Mouse (Mus musculus): ENCODE data around the gene Filip1. TPM values are rescaled to one million over a fixed set of nuclear protein-coding genes. Genes with fewer than 3 reads are reported as not detected.

The Filip1 gene
- polyA plus RNA-seq, 1 experiment, result 0.01 TPM

DNA sequence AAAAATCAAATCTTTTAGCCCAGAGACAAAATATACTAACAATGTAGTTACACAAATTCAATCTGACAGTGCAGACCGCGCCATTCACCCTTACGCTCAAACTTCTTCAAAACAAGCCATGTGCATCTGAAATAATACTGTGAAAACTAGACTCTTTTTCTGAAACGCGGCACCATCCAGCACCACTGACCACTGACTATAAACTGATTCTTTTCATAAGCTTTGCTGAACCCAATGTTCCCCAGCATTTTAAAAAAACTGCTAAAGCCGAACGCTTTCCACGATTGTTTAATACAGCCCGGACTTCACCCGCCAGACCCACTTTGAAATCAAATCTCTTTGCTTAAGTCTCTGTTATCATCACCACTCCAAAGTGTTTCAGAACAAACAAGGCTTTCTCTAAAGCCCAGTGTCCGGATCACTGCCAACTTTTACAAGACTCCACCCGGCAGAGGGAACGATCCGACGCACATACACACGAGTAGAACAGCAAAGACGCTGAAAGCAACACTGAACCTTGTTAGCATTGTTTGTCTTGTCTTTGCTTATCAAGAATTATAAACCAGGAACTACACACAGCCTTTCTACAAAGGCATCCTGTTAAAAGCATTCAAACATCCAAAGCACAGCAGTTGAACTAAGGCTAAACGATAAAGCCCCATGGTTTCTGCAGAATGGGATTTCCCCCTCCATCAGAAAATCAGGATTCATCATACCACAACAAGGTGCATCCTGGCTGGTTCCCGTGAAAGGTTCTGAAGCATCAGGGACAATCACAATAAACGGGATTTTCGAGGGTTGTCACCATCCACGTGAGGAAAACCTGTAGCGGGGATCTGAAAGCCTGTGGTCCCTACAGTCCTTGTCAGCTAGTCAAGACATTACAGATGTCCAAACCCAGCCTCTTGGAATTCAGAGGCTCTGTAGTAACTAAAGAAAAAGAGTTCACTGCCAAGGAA is 182.5 kb downstream of the Filip1 start:
- TF ChIP-seq MYOG (IDR thresholded peaks at IDR 0.05; ENCODE audit: control insufficient read depth, extremely low read depth, insufficient read length), result no peak
- TF ChIP-seq MYOD1 (IDR thresholded peaks at IDR 0.05; ENCODE audit: control insufficient read depth, insufficient read length, low read depth), result no peak
- no peak for TF ChIP-seq CTCF (IDR thresholded peaks at IDR 0.05; ENCODE audit: control insufficient read depth, insufficient read depth, insufficient read length)
- TF ChIP-seq CEBPB (IDR thresholded peaks at IDR 0.05; ENCODE audit: low read depth), result no peak
- no peak for TF ChIP-seq FOSL1 (IDR thresholded peaks at IDR 0.05; ENCODE audit: insufficient read depth, low read length, poor library complexity, severe bottlenecking)
- no peak for TF ChIP-seq MAX (IDR thresholded peaks at IDR 0.05)
- no peak for TF ChIP-seq USF1 (IDR thresholded peaks at IDR 0.05; ENCODE audit: low read depth)
- Histone ChIP-seq H3K79me2 (ENCODE audit: control insufficient read depth, insufficient read depth) (no peaks in the 10 kb centered on the region), H3K4me3 (ENCODE audit: insufficient read depth, poor library complexity, severe bottlenecking) (no peak overlapping the region), H3K36me3 (ENCODE audit: control insufficient read depth, insufficient read depth) (no peaks in the 10 kb centered on the region), H3ac (ENCODE audit: control insufficient read depth, insufficient read length, low read depth) (no peak overlapping the region), H3K79me3 (ENCODE audit: low read depth) (no peaks in the 10 kb centered on the region), H3K27me3 (ENCODE audit: control insufficient read depth, insufficient read depth, insufficient read length) (peaks cover 10% of the 10 kb centered on the region)

DNA sequence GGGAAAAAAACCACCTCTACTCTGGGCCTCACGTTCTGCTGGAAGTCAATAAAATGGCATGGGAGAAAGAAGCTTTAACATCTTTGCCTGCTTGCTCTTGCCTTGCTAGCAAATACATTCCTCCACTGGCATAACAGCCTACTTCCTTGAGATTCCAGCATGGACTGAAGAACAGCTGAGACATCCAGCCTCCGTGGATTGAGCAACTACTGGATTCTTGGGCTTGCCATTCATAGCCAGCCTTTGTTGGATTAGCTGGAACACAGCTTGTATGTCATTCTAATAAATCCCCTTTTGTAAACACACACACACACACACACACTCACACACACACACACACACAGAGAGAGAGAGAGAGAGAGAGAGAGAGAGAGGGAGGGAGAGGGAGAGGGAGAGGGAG is 185.6 kb downstream of the Filip1 start:
- no peak overlapping the region for H3ac ChIP-seq (ENCODE audit: control insufficient read depth, insufficient read length, low read depth)
- H3K79me2 ChIP-seq (ENCODE audit: control insufficient read depth, insufficient read depth), result no peaks in the 10 kb centered on the region
- H3K36me3 ChIP-seq (ENCODE audit: control insufficient read depth, insufficient read depth), result no peaks in the 10 kb centered on the region
- H3K27me3 ChIP-seq (ENCODE audit: control insufficient read depth, insufficient read depth, insufficient read length), result peaks cover 10% of the 10 kb centered on the region
- TF ChIP-seq MAX (IDR thresholded peaks at IDR 0.05) (no peak), CTCF (IDR thresholded peaks at IDR 0.05; ENCODE audit: control insufficient read depth, insufficient read depth, insufficient read length) (no peak), CEBPB (IDR thresholded peaks at IDR 0.05; ENCODE audit: low read depth) (no peak), MYOD1 (IDR thresholded peaks at IDR 0.05; ENCODE audit: control insufficient read depth, insufficient read length, low read depth) (no peak), FOSL1 (IDR thresholded peaks at IDR 0.05; ENCODE audit: insufficient read depth, low read length, poor library complexity, severe bottlenecking) (no peak), USF1 (IDR thresholded peaks at IDR 0.05; ENCODE audit: low read depth) (no peak), MYOG (IDR thresholded peaks at IDR 0.05; ENCODE audit: control insufficient read depth, extremely low read depth, insufficient read length) (no peak)
- no peak overlapping the region for H3K4me3 ChIP-seq (ENCODE audit: insufficient read depth, poor library complexity, severe bottlenecking)
- no peaks in the 10 kb centered on the region for H3K79me3 ChIP-seq (ENCODE audit: low read depth)

DNA sequence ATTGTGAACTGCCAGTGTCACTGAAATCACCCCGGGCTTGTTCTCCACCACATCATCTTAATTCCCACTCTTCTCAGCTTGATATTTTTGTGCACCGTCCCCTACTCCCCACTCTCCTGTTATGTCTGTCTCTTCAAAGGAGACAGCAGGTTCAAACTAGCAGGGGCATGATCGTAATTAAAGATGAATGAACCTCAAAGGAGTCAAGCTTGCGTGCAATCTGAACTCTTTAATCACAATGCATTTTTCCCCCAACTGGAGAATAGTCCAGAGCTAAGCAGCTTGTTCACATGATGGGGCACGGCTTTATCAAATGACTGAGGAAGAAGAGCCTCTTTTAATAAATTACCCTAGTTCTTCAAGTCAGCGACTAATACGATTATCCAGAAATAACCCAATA is 187.1 kb downstream of the Filip1 start:
- Histone ChIP-seq H3K4me3 (ENCODE audit: insufficient read depth, poor library complexity, severe bottlenecking) (no peak overlapping the region), H3K79me2 (ENCODE audit: control insufficient read depth, insufficient read depth) (no peaks in the 10 kb centered on the region), H3K36me3 (ENCODE audit: control insufficient read depth, insufficient read depth) (no peaks in the 10 kb centered on the region), H3K79me3 (ENCODE audit: low read depth) (no peaks in the 10 kb centered on the region), H3K27me3 (ENCODE audit: control insufficient read depth, insufficient read depth, insufficient read length) (peaks cover 5% of the 10 kb centered on the region), H3ac (ENCODE audit: control insufficient read depth, insufficient read length, low read depth) (no peak overlapping the region)
- TF ChIP-seq MYOG (IDR thresholded peaks at IDR 0.05; ENCODE audit: control insufficient read depth, extremely low read depth, insufficient read length) (no peak), MYOD1 (IDR thresholded peaks at IDR 0.05; ENCODE audit: control insufficient read depth, insufficient read length, low read depth) (no peak)

DNA sequence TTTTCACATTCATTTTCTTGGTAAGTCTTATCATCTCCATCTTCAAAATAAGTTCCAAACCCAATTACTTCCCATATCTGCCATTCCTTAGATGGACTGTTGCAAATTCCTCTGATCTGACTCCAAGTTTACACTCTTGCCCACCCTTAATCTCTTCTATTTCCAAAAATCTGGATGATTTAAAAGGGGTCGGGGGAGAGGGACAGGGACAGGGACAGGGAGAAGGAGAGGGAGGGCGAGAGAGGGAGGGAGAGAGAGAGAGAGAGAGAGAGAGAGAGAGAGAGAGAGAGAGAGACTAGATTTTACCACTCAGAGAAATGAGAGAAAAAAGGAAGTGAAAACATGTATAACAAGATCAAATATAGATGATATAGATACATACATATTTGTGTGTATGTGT is 188.8 kb downstream of the Filip1 start:
- no peak overlapping the region for H3ac ChIP-seq (ENCODE audit: control insufficient read depth, insufficient read length, low read depth)
- peaks cover 8% of the 10 kb centered on the region for H3K27me3 ChIP-seq (ENCODE audit: control insufficient read depth, insufficient read depth, insufficient read length)
- no peak for TF ChIP-seq MYOD1 (IDR thresholded peaks at IDR 0.05; ENCODE audit: control insufficient read depth, insufficient read length, low read depth)
- no peak for TF ChIP-seq USF1 (IDR thresholded peaks at IDR 0.05; ENCODE audit: low read depth)
- no peak for TF ChIP-seq MYOG (IDR thresholded peaks at IDR 0.05; ENCODE audit: control insufficient read depth, extremely low read depth, insufficient read length)
- TF ChIP-seq CTCF (IDR thresholded peaks at IDR 0.05; ENCODE audit: control insufficient read depth, insufficient read depth, insufficient read length), result no peak
- no peak for TF ChIP-seq FOSL1 (IDR thresholded peaks at IDR 0.05; ENCODE audit: insufficient read depth, low read length, poor library complexity, severe bottlenecking)
- TF ChIP-seq CEBPB (IDR thresholded peaks at IDR 0.05; ENCODE audit: low read depth), result no peak
- TF ChIP-seq MAX (IDR thresholded peaks at IDR 0.05), result no peak
- no peaks in the 10 kb centered on the region for H3K79me2 ChIP-seq (ENCODE audit: control insufficient read depth, insufficient read depth)
- H3K79me3 ChIP-seq (ENCODE audit: low read depth), result no peaks in the 10 kb centered on the region
- no peak overlapping the region for H3K4me3 ChIP-seq (ENCODE audit: insufficient read depth, poor library complexity, severe bottlenecking)
- no peaks in the 10 kb centered on the region for H3K36me3 ChIP-seq (ENCODE audit: control insufficient read depth, insufficient read depth)

DNA sequence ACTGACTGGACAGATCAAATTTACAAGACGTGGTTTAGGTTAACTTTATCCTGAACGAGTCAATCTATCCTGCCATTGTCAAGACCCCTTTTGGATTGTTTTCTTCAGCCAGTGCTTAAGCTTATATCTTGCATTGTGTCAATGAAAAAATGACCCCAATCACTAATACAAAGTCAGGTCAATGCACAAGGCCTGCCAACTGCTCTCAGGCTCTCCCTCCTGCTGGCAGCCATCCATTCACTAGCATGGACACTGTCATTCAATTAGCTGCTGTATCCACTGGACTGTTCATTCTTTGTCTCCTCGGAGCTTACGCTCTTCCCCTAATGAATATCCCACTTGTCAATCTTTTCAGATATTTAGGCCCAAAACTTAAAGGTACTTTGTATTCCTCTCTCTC is 189.2 kb downstream of the Filip1 start:
- Histone ChIP-seq H3K79me3 (ENCODE audit: low read depth) (no peaks in the 10 kb centered on the region), H3K4me3 (ENCODE audit: insufficient read depth, poor library complexity, severe bottlenecking) (no peak overlapping the region), H3K79me2 (ENCODE audit: control insufficient read depth, insufficient read depth) (no peaks in the 10 kb centered on the region), H3K36me3 (ENCODE audit: control insufficient read depth, insufficient read depth) (no peaks in the 10 kb centered on the region), H3K27me3 (ENCODE audit: control insufficient read depth, insufficient read depth, insufficient read length) (peaks cover 8% of the 10 kb centered on the region), H3ac (ENCODE audit: control insufficient read depth, insufficient read length, low read depth) (no peak overlapping the region)
- TF ChIP-seq MAX (IDR thresholded peaks at IDR 0.05) (no peak), CEBPB (IDR thresholded peaks at IDR 0.05; ENCODE audit: low read depth) (no peak), FOSL1 (IDR thresholded peaks at IDR 0.05; ENCODE audit: insufficient read depth, low read length, poor library complexity, severe bottlenecking) (no peak), CTCF (IDR thresholded peaks at IDR 0.05; ENCODE audit: control insufficient read depth, insufficient read depth, insufficient read length) (no peak), MYOD1 (IDR thresholded peaks at IDR 0.05; ENCODE audit: control insufficient read depth, insufficient read length, low read depth) (no peak), MYOG (IDR thresholded peaks at IDR 0.05; ENCODE audit: control insufficient read depth, extremely low read depth, insufficient read length) (no peak), USF1 (IDR thresholded peaks at IDR 0.05; ENCODE audit: low read depth) (no peak)

All from C2C12 (cell line).